Mouse (Mus musculus) activated CD4-positive, CD25-positive, alpha-beta regulatory T cell, adult 4 months (primary cell): ENCODE measurements around the gene Drg1. TPM values are rescaled to one million over a fixed set of nuclear protein-coding genes. Genes with fewer than 3 reads are reported as not detected.

Experiments used
- polyA plus RNA-seq, 2 experiments: library from polyadenylated mRNA; unstranded; fragments of 100-300 nt; shearing (Covaris generic); gene quantifications; one replicate each; pipeline ENCODE4 v1.2.1; 2017

Gene Drg1
- polyA plus RNA-seq, 2 experiments from 2014 or later, result 166 to 178 TPM

Other genes starting within 250 kb of the Drg1 start
- 10 to 100 TPM; 33.1 to 45.9 TPM for gene Sfi1, start 73.0 kb downstream of the Drg1 start, polyA plus RNA-seq
- gene Eif4enif1, start 64.0 kb downstream of the Drg1 start, polyA plus RNA-seq, result 10 to 100 TPM; 53.6 to 62.8 TPM
- gene Patz1, start 22.5 kb upstream of the Drg1 start, polyA plus RNA-seq, result 10 to 100 TPM; 13.3 to 15.6 TPM
- 10 to 100 TPM; 32.9 to 53.5 TPM for gene Pik3ip1, start 64.0 kb upstream of the Drg1 start, polyA plus RNA-seq
- gene Limk2, start 142.8 kb upstream of the Drg1 start, polyA plus RNA-seq, result 10 to 100 TPM; 77.7 to 78.9 TPM
- gene Rnf185, start 185.9 kb upstream of the Drg1 start, polyA plus RNA-seq, result 10 to 100 TPM; 17.6 to 18.9 TPM
- under 1 TPM; 0.22 to 0.42 TPM for gene Pla2g3, start 221.9 kb upstream of the Drg1 start, polyA plus RNA-seq
- gene Inpp5j, start 238.4 kb upstream of the Drg1 start, polyA plus RNA-seq, result not detected
- 1 to 10 TPM; 5.2 to 8.0 TPM for gene Selenom, start 248.3 kb upstream of the Drg1 start, polyA plus RNA-seq